Mouse (Mus musculus): ENCODE measurements around the gene Scarf1.

- TF ChIP-seq POLR2A (IDR thresholded peaks at IDR 0.05; ENCODE audit: extremely low read depth, insufficient read depth, low read length) (no peak), CTCF (IDR thresholded peaks at IDR 0.05; ENCODE audit: low read depth, low read length) (no peak)
Measured at GRCm38 (mm10) chr11:75519834-75520633, 6.7 kb downstream of the Scarf1 start.
